Mouse (Mus musculus) cerebral cortex, adult 2 months (tissue): ENCODE data around the gene Scrn1.

Source experiments
- WGBS: fragments of 180-500 bp; shearing (Covaris S2); methylation state at CpG from one replicate; pipeline ENCODE4 v1.1.7; 2018; 5-methylcytosine and 5-hydroxymethylcytosine counted together

Gene Scrn1

GRCm38 (mm10) chr6:54475926-54476667 is 90.2 kb downstream of the Scrn1 start:
- WGBS, result 49% methylated on average over 19 of the region's 19 CpGs

- WGBS, result 72% methylated on average over 8 of the region's 8 CpGs
These were observed 93.2 kb downstream of the Scrn1 start for GRCm38 (mm10) chr6:54472846-54473715.

GRCm38 (mm10) chr6:54471866-54472265 is 94.4 kb downstream of the Scrn1 start:
- WGBS, result 50% methylated on average over 7 of the region's 7 CpGs

GRCm38 (mm10) chr6:54467371-54467770 is 98.9 kb downstream of the Scrn1 start:
- 38% methylated on average over 3 of the region's 3 CpGs for WGBS

GRCm38 (mm10) chr6:54464926-54465325 is 101.4 kb downstream of the Scrn1 start:
- 88% methylated on average over 4 of the region's 4 CpGs for WGBS

DNA sequence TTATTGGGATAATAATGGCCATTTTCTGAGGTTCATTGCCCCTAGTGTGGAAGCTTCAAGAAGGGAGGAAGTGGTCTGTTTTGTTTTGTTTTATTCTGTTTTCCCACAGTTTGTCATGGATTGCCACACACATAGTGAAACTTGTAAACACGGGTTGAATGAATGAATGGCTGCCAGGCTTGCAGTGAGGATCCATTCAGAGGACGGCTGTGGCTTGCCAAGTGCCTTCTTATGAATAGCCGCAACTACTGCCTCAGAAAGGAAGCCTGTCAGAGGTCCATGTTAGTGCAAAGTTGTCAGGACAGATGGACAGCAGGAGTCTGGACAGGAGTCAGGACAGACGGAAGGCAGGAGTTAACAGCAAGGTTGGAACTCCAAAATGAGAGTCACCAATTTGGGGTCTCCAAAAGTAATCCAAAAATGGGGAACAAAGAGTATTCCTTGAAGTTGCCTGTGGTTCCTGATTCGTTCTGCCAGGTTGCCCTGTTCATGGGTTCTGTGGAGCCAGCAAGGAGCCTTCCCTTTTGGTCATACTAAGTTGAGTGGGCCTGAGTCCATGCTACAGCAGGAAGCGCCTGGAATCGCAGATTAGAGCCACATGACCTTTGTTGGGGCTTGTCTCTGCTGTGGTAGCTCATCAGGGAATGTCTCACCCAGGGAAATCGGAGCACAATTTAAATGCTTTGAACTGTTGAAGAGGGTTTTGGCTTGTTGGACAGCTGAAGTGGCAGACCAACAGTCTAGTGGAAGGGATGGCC is 102.4 kb downstream of the Scrn1 start:
- WGBS, result 48% methylated on average over 8 of the region's 8 CpGs

DNA sequence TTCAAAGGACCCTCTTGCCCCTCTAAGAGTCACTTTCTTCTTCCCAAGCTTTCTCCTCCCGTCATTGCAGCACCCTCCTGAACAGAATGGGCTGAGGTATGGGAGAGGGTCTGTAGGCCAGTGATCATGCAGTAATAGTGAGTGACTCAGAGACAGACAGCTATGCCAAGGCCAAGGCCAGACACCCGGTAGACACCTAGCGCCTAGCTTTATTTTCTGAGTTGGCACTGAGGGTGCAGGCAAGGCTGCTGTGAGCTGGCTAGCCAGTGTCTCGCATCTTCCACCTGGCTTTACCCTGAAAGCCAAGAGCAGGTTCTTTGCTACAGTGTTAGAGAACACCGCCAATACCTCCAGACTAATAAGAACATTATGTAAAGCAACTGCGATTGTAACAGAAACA is 103.5 kb downstream of the Scrn1 start:
- 78% methylated on average over 6 of the region's 6 CpGs for WGBS

DNA sequence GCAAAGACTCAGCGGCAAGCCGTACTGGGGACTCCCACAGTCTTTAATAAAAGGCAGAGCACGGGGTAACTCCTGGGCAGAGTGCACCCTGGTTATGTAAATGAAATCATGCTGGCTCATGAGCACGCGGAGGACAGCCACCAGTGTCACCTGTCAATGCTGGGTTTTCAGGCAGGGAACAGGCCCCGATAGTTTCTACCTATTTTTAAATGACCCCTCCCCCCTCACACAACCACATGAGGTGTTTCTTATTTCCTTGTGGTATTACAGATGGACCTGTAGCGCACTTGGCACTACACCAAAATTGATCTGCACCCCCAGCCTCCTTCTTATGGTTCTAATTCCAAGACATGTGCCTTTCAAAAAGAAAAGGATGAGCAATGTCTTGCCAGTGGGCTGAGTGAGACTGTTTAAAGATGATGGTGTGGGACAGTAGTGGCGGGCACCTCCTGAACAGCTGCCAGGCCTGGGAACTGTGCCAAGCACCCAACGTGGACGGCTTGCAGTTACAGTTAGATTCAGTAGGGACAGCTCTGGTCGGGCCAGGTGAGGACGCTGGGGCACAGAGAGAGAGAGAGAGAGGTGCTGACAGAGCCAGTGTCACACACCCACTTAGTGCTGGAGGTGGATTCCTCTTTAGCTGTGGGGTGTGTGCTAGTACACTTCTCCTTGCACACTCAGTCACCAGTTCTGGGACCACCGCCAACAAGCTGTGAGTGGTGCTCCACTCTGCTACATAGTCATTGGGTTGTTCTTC is 105.2 kb downstream of the Scrn1 start:
- 47% methylated on average over 13 of the region's 13 CpGs for WGBS

- WGBS, result 64% methylated on average over 6 of the region's 6 CpGs
These were observed 105.9 kb downstream of the Scrn1 start for GRCm38 (mm10) chr6:54460172-54460914.

DNA sequence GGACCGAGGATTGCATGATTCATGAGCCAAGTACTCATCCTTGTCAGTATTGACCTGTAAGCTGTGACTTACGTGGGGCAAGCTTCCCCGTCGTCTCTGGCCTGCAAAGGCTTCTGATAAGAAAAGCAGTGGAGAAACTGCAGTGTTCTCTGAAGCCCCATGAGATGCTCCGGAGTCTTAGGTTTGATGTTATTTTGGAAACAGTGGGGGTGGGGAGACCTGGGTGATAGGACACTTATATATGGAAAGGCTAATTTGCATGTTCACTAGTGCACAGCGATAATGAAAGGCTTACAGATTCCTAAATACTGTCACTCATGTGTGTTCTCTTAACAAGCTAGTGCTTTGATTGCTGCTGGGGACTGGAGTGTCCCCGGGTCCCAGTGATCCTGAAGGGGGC is 106.6 kb downstream of the Scrn1 start:
- 46% methylated on average over 7 of the region's 7 CpGs for WGBS
